Mouse (Mus musculus): ENCODE measurements around the gene 2310061I04Rik. TPM values are rescaled to one million over a fixed set of nuclear protein-coding genes. Genes with fewer than 3 reads are reported as not detected.

2310061I04Rik gene
- polyA plus RNA-seq, 1 experiment from 2014 or later, result 15.6 TPM

DNA sequence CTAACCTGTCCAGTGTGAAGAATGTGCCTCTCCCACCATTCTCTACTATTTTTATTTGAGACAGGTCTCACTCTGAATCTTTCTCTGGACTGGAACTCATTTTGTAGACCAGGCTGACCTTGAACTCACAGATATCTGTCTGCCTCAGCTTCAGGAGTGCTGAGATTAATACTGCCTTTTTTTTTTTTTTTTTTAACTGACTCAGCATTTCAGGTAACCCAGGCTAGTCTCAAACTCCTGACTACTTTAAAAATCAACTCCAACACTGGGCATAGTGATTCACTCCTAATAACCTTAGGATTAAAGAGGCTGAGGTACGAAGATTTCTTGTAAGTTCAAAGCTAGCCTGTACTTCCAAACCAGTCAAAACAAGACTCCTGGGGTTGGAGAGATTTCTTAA is 8.4 kb upstream of the 2310061I04Rik start:
- no peak overlapping the region for H3K4me2 ChIP-seq (ENCODE audit: low read depth, low read length)
- ATAC-seq (ENCODE audit: low read depth), result no peak
- 86% methylated on average over 1 of the region's 1 CpGs for WGBS
- no peaks in the 10 kb centered on the region for H3K9me3 ChIP-seq (ENCODE audit: control insufficient read depth, low read length)
- H3K27ac ChIP-seq (ENCODE audit: low read length), result no peak overlapping the region
- H3K36me3 ChIP-seq (ENCODE audit: control insufficient read depth, insufficient read depth, low read length), result peaks cover 16% of the 10 kb centered on the region
- H3K9ac ChIP-seq (ENCODE audit: low read length), result no peak overlapping the region
- H3K4me3 ChIP-seq (ENCODE audit: low read length), result no peak overlapping the region
- H3K4me1 ChIP-seq (replicated peaks; ENCODE audit: control insufficient read depth, insufficient read depth, low read length), result peaks cover 16% of the 10 kb centered on the region
- no peaks in the 10 kb centered on the region for H3K27me3 ChIP-seq (ENCODE audit: control insufficient read depth, insufficient read depth, low read depth, low read length)

DNA sequence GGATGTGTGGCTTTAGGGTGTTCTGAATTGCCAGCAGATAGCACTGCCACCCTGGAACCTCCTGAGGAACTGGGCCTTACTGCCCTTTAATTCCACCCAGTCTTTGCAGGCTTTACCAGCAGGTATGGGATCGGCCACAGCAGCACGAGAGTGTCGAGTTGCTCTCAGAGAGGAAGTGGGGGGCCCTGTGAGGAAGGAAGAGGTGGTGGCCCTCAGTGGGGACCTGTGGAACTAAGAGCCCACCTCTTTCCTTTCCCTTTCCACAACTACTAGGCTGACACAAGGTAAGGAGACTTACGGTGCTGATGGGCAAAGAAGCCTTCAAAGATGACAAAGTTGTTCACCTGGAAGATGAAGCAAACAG is 6.7 kb upstream of the 2310061I04Rik start:
- H3K27me3 ChIP-seq (ENCODE audit: control insufficient read depth, insufficient read depth, low read depth, low read length), result no peaks in the 10 kb centered on the region
- peaks cover 16% of the 10 kb centered on the region for H3K36me3 ChIP-seq (ENCODE audit: control insufficient read depth, insufficient read depth, low read length)
- peak overlapping the region; percentile 45; the same call in 1 of the 2 replicates for H3K27ac ChIP-seq (ENCODE audit: low read length)
- no peaks in the 10 kb centered on the region for H3K9me3 ChIP-seq (ENCODE audit: control insufficient read depth, low read length)
- H3K4me1 ChIP-seq (replicated peaks; ENCODE audit: control insufficient read depth, insufficient read depth, low read length), result peaks cover 10% of the 10 kb centered on the region
- 68% methylated on average over 4 of the region's 4 CpGs for WGBS
- H3K4me2 ChIP-seq (ENCODE audit: low read depth, low read length), result no peak overlapping the region
- H3K4me3 ChIP-seq (ENCODE audit: low read length), result no peak overlapping the region
- H3K9ac ChIP-seq (ENCODE audit: low read length), result no peak overlapping the region
- no peak for ATAC-seq (ENCODE audit: low read depth)

DNA sequence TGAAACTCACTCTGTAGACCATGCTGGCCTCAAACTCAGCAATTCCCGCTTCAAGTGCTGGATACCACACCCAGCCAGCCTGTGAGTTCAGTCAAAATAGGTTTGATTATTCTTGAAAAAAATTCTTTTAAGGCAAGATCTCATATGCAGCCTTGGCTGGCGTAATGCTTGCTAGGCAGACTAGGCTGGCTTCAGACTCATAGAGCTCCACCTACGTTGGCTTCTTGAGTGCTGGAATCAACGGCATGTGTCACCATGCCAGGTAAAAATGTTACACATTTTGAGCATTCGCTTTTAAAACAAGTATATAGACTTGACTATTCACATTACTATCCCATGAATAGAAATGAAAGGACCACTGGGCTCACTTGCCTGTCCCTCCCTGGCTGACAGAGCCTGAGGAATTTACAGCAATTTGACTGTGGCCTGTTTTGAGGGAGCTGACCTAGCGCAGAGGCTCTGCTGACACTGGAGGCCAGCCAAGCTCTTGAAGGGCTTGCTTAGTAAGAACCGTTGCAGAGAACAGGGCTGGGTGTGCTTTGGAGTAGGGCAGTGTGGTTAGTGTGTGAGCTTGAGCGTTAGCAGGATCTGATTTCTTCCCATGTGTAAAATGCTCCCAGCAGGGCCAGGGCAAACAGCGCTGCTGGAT is 6.2 kb upstream of the 2310061I04Rik start:
- WGBS, result 79% methylated on average over 9 of the region's 9 CpGs
- Histone ChIP-seq H3K4me2 (ENCODE audit: low read depth, low read length) (no peak overlapping the region), H3K27me3 (ENCODE audit: control insufficient read depth, insufficient read depth, low read depth, low read length) (no peaks in the 10 kb centered on the region), H3K4me3 (ENCODE audit: low read length) (no peak overlapping the region), H3K9ac (ENCODE audit: low read length) (no peak overlapping the region), H3K36me3 (ENCODE audit: control insufficient read depth, insufficient read depth, low read length) (peaks cover 16% of the 10 kb centered on the region), H3K4me1 (replicated peaks; ENCODE audit: control insufficient read depth, insufficient read depth, low read length) (peaks cover 5% of the 10 kb centered on the region), H3K27ac (ENCODE audit: low read length) (peak overlapping the region; percentile 45), H3K9me3 (ENCODE audit: control insufficient read depth, low read length) (no peaks in the 10 kb centered on the region)
- peak; percentile 65 for ATAC-seq (ENCODE audit: low read depth)

DNA sequence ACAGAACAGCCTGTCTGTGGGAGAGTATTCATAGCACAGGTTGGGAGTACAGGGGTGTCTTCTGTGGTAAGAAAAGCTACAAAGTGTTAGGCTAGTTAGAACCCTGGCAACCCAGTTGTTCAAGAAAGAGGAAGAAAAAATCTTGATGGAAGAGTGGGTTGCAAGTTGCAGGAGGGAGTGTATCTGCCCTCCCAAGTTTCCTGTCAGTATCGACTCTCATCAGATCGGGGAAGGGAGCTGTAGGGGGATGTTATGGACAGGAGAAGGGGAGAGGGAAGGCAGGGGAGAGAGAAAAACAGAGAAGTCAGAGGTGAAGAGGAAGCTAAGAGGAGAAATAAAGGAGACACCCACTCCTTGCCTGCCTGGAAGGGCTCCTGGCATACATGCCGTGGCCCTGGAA is 3.4 kb upstream of the 2310061I04Rik start:
- Histone ChIP-seq H3K4me1 (replicated peaks; ENCODE audit: control insufficient read depth, insufficient read depth, low read length) (peaks cover 10% of the 10 kb centered on the region), H3K9me3 (ENCODE audit: control insufficient read depth, low read length) (no peaks in the 10 kb centered on the region), H3K27ac (ENCODE audit: low read length) (no peak overlapping the region), H3K27me3 (ENCODE audit: control insufficient read depth, insufficient read depth, low read depth, low read length) (no peaks in the 10 kb centered on the region), H3K4me2 (ENCODE audit: low read depth, low read length) (no peak overlapping the region), H3K36me3 (ENCODE audit: control insufficient read depth, insufficient read depth, low read length) (peaks cover 8% of the 10 kb centered on the region; the same call in 1 of the 2 replicates), H3K4me3 (ENCODE audit: low read length) (no peak overlapping the region), H3K9ac (ENCODE audit: low read length) (no peak overlapping the region)
- WGBS, result 86% methylated on average over 3 of the region's 3 CpGs
- no peak for ATAC-seq (ENCODE audit: low read depth)

DNA sequence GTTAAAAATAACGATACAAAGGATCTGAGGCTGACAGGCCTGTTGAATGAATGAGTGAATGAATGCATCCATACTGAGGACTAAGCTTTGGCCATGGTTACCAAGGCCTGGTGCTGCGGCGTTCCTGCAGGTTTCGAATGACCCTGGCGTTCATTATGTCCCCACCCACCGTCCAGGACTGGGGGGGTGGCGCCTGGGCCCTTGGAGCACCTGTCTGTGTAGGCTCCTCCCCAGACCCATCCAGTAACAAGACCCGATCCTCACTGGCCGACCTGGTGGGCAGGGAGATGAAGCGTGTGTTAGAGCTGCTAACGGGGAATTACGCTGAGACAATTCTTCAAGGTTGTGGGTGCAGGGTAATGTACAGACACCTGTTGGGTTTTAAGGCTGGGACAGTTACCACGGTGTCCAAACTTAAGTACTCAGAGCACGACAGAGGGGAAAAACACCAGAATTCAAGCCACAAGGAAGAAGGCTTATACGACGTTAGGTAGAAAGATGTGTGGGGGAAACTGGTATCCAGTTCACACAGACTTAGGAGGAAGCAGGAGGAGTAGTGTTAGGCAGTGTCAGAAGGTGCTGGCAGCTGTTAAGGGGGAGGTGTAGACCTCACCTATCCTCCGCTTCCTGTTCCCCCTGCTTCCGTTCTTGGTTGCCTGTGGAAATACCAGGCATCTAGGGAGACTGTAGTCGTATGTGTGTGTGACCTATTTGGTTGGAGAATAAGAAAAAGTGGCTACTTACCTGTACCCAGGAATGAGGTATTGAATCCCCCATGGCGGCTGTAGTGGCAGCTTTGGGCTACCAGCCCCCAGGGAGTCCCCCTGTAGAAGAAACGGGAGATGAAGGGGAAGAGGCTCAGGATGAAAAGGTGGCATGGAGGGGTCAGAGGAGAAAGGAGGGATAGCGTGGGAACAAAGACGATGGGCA is 678 bp upstream of the 2310061I04Rik start:
- Histone ChIP-seq H3K27me3 (ENCODE audit: control insufficient read depth, insufficient read depth, low read depth, low read length) (no peaks in the 10 kb centered on the region), H3K9me3 (ENCODE audit: control insufficient read depth, low read length) (no peaks in the 10 kb centered on the region), H3K36me3 (ENCODE audit: control insufficient read depth, insufficient read depth, low read length) (peaks cover 9% of the 10 kb centered on the region), H3K4me1 (replicated peaks; ENCODE audit: control insufficient read depth, insufficient read depth, low read length) (peaks cover 6% of the 10 kb centered on the region; the same call in 1 of the 2 replicates), H3K9ac (ENCODE audit: low read length) (peak overlapping the region; percentile 80), H3K4me2 (ENCODE audit: low read depth, low read length) (peak overlapping the region; percentile 98), H3K4me3 (ENCODE audit: low read length) (peak overlapping the region; percentile 87), H3K27ac (ENCODE audit: low read length) (no peak overlapping the region)
- 39% methylated on average over 23 of the region's 23 CpGs for WGBS
- peak; percentile 34 for ATAC-seq (ENCODE audit: low read depth)

DNA sequence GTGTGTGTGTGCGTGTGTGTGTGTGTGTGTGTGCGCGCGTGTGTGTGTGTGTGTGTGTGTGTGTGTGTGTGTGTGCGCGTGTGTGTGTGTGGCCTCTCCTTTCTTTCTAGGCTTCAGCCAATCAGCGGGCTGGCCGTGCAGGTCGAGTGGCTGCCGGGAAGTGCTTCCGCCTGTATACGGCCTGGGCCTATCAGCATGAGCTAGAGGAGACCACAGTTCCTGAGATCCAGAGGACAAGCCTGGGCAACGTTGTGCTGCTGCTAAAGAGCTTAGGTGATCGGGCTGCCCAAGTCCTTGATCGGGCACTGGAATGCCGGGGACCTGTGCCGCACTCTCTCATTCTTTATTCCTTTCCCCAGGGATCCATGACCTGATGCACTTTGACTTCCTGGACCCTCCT is 9.5 kb downstream of the 2310061I04Rik start:
- no peak for ATAC-seq (ENCODE audit: low read depth)
- 77% methylated on average over 10 of the region's 17 CpGs for WGBS
- H3K27me3 ChIP-seq (ENCODE audit: control insufficient read depth, insufficient read depth, low read depth, low read length), result no peaks in the 10 kb centered on the region
- no peaks in the 10 kb centered on the region for H3K4me1 ChIP-seq (replicated peaks; ENCODE audit: control insufficient read depth, insufficient read depth, low read length)
- H3K27ac ChIP-seq (ENCODE audit: low read length), result no peak overlapping the region
- H3K4me3 ChIP-seq (ENCODE audit: low read length), result no peak overlapping the region
- H3K9ac ChIP-seq (ENCODE audit: low read length), result no peak overlapping the region
- no peaks in the 10 kb centered on the region for H3K9me3 ChIP-seq (ENCODE audit: control insufficient read depth, low read length)
- peaks cover 75% of the 10 kb centered on the region for H3K36me3 ChIP-seq (ENCODE audit: control insufficient read depth, insufficient read depth, low read length)
- no peak overlapping the region for H3K4me2 ChIP-seq (ENCODE audit: low read depth, low read length)

DNA sequence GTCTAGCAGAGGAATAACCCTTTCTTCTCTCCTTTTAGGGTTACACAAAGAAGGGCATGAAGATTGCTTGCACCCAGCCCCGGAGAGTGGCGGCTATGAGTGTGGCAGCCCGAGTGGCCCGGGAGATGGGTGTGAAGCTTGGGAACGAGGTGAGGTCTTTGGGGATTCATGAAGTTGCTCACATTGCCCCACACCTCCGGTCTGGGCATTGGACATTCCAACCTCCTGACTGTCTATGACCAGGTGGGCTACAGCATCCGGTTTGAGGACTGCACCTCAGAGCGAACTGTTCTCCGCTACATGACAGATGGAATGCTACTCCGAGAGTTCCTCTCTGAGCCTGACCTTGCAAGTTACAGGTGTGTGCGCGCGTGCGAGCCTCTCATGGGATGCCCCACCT is 13.5 kb downstream of the 2310061I04Rik start:
- 96% methylated on average over 14 of the region's 14 CpGs for WGBS
- Histone ChIP-seq H3K4me1 (replicated peaks; ENCODE audit: control insufficient read depth, insufficient read depth, low read length) (peaks cover 11% of the 10 kb centered on the region; the same call in 1 of the 2 replicates), H3K9ac (ENCODE audit: low read length) (no peak overlapping the region), H3K4me3 (ENCODE audit: low read length) (no peak overlapping the region), H3K27ac (ENCODE audit: low read length) (no peak overlapping the region), H3K27me3 (ENCODE audit: control insufficient read depth, insufficient read depth, low read depth, low read length) (no peaks in the 10 kb centered on the region), H3K4me2 (ENCODE audit: low read depth, low read length) (no peak overlapping the region), H3K9me3 (ENCODE audit: control insufficient read depth, low read length) (no peaks in the 10 kb centered on the region), H3K36me3 (ENCODE audit: control insufficient read depth, insufficient read depth, low read length) (peaks cover 54% of the 10 kb centered on the region)
- ATAC-seq (ENCODE audit: low read depth), result no peak

DNA sequence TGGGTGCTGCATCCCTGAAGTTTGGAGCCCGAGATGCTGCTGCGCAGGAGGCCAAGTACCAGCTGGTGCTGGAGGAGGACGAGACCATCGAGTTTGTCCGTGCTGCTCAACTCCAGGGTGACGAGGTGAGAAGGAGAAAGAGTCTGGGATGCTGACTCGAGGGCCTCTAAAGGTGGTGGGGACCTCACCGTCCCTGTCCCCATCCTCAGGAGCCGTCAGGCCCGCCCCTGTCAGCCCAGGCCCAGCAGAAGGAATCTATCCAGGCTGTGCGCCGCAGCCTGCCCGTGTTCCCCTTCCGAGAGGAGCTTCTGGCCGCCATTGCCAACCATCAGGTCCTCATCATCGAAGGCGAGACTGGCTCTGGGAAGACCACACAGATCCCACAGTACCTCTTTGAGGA is 14.3 kb downstream of the 2310061I04Rik start:
- Histone ChIP-seq H3K9me3 (ENCODE audit: control insufficient read depth, low read length) (no peaks in the 10 kb centered on the region), H3K9ac (ENCODE audit: low read length) (no peak overlapping the region), H3K27me3 (ENCODE audit: control insufficient read depth, insufficient read depth, low read depth, low read length) (no peaks in the 10 kb centered on the region), H3K4me1 (replicated peaks; ENCODE audit: control insufficient read depth, insufficient read depth, low read length) (peaks cover 11% of the 10 kb centered on the region; the same call in 1 of the 2 replicates), H3K4me2 (ENCODE audit: low read depth, low read length) (no peak overlapping the region), H3K4me3 (ENCODE audit: low read length) (no peak overlapping the region), H3K27ac (ENCODE audit: low read length) (no peak overlapping the region), H3K36me3 (ENCODE audit: control insufficient read depth, insufficient read depth, low read length) (peaks cover 45% of the 10 kb centered on the region)
- ATAC-seq (ENCODE audit: low read depth), result no peak
- WGBS, result 93% methylated on average over 17 of the region's 17 CpGs

Data from lung, embryonic 16.5 days (tissue).